Mouse (Mus musculus) thymus, adult 2 months (tissue): Measurements from ENCODE around the gene Hint2.

Experiments
- CTCF ChIP-seq: fragments of 200-500 bp; IDR thresholded peaks from 2 replicates; pipeline ENCODE4 v1.5.1; 2012; ENCODE audit warnings: mild to moderate bottlenecking, control low read depth, low read length, moderate library complexity, borderline replicate concordance; ENCODE audit not compliant: control insufficient read depth, poor library complexity, insufficient read depth; ENCODE audit errors: extremely low read depth
- POLR2A ChIP-seq: fragments of 200-500 bp; IDR thresholded peaks from 2 replicates; pipeline ENCODE4 v1.6.1; 2012; ENCODE audit warnings: mild to moderate bottlenecking, low read length, control low read depth, moderate library complexity; ENCODE audit not compliant: control insufficient read depth, poor library complexity, insufficient read depth; ENCODE audit errors: extremely low read depth

DNA sequence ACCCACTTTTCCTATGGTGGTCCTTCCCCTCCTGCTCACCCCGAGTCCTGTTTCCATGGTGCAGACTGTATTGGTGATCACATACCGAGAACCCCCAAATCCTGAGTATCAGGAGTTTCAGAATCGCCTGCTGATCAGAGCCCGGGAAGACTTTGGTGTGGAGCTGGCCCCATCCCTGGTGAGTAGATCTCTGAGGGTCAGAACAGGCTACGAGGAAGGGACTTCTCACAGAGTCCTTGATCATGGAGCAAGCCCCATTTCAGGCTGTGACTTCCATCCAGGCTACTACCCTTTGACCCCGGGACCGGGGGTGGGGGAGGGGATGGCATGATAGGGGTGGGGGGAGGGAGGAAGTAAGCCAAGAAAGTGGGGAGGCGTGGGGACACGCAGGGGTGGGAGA lies 16.2 kb downstream of the Hint2 start:
- no peak for TF ChIP-seq CTCF
- TF ChIP-seq POLR2A, result no peak
